Mouse (Mus musculus): ENCODE data around the gene Slc22a18.

Slc22a18 gene

DNA sequence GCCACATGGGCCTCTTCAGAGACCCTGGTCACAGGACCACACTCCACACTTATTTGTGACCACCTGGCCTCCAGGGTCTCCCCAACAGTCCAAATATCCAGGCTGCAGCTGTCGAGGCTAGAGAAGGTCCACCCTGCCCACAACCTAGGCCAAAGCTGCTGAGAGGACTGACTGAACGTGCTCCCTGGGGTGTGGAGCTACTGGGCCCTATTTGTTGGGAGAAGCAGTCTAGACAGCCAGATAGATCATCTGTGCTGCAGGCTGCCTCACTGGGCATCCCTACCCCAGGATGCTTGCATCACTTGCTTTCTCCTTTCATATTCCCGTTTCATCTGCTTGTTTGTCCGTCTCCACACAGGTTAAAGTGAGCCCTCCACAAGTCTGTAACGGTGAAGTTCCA, 11.0 kb upstream of the Slc22a18 start:
- DNase-seq (ENCODE audit: low read depth, low spot score) = no peak

DNA sequence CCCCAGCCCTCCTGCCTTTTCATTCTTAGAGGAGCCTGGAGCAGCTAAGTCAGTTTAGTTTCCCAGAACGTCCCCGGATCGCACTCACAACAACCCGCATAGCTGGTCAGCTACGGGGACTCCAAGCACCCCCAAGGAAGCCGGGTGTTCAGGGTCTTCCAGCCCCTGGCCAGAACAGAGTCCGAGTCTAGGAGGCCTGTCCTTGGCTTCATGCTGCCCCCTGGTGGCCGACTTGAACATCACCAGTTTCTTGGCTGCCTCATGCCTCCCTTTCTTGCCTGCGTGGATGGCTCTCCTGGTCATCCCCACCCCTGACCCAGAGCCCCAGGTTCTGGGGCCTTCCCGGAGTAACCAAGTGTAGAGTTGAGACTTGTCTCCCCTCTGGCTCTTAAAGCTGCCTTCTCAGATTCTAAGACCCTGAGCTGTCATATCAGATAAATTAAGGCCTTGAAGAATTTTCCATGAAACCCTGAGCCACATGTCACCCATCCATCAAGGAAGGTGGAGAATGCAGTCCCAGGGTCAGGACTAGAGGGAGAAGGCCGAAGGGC, 9.6 kb upstream of the Slc22a18 start:
- DNase-seq (ENCODE audit: low read depth, low spot score) = peak; percentile 78

DNA sequence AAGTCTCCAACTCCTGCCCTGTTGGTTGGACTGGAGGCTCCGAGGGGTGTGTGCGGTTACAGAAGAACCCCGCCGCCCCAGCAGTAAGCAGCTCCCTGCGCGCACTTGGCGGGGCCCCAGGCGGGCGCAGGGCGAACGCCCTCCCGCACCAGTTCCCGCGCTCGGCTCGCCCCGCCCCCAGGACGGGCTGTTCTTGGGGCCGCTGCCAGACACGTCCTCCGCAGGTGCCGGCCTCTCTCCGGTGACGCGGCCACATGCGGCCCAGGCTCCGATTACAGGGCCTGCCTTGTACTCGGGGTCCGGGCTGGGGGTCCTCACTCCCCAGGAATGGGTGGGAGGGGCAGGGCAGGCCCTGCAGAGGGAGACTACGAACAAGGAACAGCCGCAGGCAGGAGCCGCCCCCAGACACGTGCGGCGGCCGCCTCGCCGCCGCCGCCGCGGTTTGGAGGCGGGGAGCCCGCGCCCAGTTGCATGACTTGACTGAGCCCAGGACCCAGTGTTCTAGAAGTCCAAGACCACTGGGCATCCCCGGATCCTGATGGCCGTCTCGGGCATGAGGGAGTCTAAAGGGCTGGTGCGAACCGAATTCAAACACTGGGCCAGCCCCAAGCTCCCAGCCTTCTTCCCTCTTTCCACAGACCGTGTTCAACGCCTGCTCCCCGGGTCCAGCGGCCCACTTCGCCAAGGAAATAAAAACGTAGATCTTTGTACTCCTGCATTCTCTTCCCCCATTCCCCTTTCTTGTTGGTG, 8.6 kb upstream of the Slc22a18 start:
- DNase-seq (ENCODE audit: low read depth, low spot score) = peak; percentile 38

DNA sequence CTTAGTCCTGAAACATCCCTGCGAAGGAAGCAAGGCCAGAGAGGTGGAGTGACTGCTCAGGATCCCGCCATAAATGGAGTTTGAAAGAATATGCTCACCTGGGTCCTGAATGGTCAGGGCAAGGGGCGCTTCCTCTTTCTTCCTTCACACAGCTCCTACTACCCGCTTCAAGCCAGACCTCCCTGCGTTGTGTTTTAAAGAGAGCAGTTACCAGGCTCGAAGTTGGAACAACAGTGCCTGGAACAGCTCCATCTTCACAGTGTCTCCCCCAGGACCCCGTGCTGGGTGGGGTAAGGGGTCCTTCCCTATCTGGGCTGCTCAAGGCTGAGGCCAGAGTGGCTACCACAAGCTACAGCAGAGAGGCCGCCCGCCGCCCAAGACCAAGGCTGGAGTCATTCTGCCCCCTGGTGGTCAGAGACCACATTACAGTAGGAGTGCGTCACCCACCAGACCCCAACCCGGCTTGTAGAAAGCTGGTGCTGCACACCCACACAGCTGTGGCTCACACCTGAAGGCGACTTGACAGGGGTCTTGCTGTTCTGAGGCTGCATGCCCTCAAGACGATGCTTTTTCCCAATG, 7.3 kb upstream of the Slc22a18 start:
- peak; percentile 75 for DNase-seq (ENCODE audit: low read depth, low spot score)

DNA sequence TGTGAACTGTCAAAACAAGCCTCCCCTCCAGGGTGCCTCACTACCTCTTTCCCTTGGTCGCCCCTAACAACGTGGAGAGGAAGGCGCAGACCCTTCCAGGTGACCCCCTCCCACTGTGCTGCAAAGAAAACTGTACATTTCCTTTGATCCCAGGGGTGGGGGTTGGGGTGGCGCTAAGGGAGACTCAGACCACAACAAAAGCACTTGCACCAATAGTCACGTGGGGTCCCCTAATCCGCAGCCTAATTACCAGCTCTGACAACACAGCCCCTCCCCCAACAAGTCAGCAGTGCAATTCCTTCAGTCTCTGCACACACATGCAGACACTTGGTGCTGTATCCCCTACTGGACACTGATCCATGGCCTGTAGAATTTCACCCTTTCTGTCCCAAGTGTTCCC, 5.8 kb upstream of the Slc22a18 start:
- peak; percentile 49 for DNase-seq (ENCODE audit: low read depth, low spot score)

- peak; percentile 80 for DNase-seq (ENCODE audit: low read depth, low spot score)
Observed at GRCm38 (mm10) chr7:143469946-143470345, 3.6 kb upstream of the Slc22a18 start.

- peak; percentile 69 for DNase-seq (ENCODE audit: low read depth, low spot score)
Observed at GRCm38 (mm10) chr7:143474811-143475210, 1.3 kb downstream of the Slc22a18 start.

DNA sequence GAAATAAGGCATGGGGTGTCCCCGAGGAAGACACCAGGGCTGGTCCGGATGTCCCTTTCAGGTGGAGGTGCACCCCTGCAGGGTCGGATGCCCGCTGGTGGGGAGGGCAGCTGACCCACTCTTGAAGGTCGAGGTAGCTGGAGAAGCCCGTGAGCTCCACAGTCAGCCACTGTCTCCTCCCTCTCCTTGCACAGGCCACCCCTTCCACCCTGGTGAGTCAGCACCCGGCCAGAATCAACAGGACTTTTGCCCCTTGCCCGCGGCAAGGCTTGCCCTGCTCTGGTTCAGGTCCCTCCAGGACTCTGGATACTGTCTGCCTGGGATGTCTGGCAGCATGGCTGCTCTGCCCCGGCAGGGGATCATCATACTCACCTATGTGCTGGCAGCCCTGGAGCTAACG, 2.3 kb downstream of the Slc22a18 start:
- DNase-seq (ENCODE audit: low read depth, low spot score) = no peak

- peak; percentile 69 for DNase-seq (ENCODE audit: low read depth, low spot score)
Observed at GRCm38 (mm10) chr7:143476702-143477335, 3.3 kb downstream of the Slc22a18 start.

DNA sequence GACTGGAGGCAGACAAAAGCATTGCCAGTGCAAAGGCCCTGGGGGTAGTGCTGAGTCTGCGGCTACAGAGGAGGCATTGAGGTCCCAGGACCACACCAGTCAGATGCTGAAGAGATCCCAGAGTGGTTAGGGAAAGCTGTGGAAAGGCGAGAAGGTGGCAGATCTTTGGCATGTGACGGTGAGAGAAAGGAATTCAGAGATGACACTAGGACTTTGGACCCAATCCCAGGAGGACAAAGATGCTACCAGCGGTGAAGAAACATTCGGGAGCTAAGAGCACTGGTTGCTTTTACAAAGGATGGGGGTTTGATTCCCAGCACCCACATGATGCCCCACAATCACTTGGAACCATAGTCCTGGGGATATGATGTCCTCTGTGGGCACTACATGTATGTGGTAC, 4.3 kb downstream of the Slc22a18 start:
- DNase-seq (ENCODE audit: low read depth, low spot score) = no peak

DNA sequence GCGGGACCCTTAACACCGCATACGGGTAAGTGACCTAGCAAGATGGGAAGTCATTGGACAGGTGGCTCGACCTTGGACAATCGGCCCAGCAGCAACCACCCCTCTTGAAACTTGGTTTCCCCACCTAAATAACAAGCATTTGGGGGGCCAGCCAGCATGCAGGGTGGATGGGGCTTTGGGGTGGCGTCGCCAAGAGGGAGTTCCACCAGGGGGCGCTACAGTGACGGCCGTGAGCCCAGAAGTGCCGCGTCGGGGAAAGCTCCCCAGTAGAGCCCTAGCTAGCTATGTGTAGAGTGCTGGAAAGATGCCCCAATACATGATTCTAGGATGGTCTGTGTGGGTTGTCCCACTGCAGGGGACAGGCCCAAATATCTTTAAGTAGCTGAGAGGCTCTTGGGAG, 7.0 kb downstream of the Slc22a18 start:
- DNase-seq (ENCODE audit: low read depth, low spot score) = peak; percentile 70

GRCm38 (mm10) chr7:143481806-143482387, 8.4 kb downstream of the Slc22a18 start:
- no peak for DNase-seq (ENCODE audit: low read depth, low spot score)

GRCm38 (mm10) chr7:143482541-143482940, 9.0 kb downstream of the Slc22a18 start:
- peak; percentile 53 for DNase-seq (ENCODE audit: low read depth, low spot score)

DNA sequence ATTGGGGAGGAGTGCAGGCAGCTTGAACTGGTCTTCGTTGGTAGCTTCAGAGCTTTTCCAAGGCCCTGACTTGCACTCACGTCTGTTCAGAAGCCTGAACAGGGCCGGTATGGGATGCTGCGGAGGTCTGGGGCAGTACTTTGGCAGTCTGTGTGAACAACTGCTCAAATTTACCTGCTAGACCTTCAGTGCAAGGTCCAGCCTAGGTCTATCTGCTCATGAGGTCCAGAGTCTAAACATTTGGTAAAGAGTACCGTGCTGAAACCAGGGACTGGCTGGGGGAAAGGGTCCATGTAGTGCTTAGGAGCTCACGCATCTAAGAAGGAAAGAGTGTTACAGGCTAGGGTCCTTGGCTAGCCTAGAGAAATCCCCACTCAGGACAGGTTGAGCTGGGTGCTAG, 16.2 kb downstream of the Slc22a18 start:
- no peak for DNase-seq (ENCODE audit: low read depth, low spot score)

- no peak for DNase-seq (ENCODE audit: low read depth, low spot score)
Observed at GRCm38 (mm10) chr7:143493616-143494126, 20.1 kb downstream of the Slc22a18 start.

- no peak for DNase-seq (ENCODE audit: low read depth, low spot score)
Observed at GRCm38 (mm10) chr7:143495104-143495961, 21.8 kb downstream of the Slc22a18 start.

DNA sequence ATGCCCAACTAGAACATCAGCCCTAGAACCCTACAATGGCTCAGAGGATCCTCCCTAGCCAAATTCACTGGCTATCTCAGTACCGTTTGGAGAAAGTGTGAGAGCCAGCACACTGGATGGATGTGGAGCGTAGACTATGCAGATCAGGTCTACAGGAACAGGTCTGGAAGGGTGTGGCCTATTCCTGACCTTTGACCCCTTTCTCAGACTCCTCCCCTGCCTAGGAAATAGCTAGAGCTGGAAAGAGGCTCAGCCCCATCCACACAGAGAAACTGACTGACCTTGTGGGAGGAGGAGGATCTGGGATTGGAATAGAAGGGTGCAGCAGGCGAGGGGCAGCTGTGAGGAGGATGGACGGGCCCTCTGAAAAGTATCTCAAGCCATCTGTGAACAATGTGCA, 25.0 kb downstream of the Slc22a18 start:
- peak; percentile 77 for DNase-seq (ENCODE audit: low read depth, low spot score)

GRCm38 (mm10) chr7:143500912-143501311, 27.4 kb downstream of the Slc22a18 start:
- no peak for DNase-seq (ENCODE audit: low read depth, low spot score)

DNA sequence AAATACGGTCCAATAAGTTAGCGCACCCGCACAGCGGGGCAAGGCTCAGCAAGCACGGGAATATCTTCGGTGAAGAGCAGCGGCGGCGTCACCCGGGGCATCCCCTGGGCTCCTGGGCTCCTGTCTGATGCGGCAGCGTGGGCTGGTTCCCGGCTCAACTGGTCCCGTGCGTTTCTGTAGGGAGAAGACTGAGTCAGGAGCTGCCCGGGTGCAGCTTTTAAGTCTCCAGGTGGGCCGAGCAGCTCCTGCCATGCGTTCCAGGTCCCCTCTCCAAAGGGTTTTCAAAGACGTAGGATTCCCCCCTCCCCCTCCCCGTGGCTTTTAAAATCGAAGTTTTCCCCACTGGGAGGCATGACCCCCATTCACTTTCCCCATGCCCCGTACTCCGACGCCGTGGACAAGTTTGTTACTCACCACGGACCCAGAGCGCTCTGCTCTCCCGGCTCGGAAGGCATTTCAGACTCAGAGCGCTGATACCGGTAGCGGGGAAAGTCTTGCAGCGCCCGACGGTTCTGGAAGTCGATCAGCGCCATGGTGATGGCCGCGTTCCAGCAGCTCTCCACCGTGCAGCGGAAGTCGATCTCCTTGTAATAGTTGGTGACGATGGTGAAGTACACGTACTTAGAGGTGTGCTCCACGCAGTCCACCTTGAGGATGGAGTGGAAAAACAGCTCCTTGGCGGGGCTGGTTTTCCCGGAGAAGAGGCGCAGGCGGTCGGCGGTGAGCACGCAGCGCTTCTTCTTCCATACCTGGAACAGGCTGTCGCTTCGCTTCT, 28.3 kb downstream of the Slc22a18 start:
- peak; percentile 39 for DNase-seq (ENCODE audit: low read depth, low spot score)

Measured in ES-CJ7 (cell line).